Mouse (Mus musculus) kidney, adult 8-10 months (tissue): ENCODE results near the gene Nhsl2.

Source experiments
- DNase-seq, 2 experiments: peaks; one replicate each; pipeline ENCODE4 v3.0.0; 2022

Nhsl2 gene

GRCm38 (mm10) chrX:101986657-101987367 is 137.6 kb downstream of the Nhsl2 start:
- no peak for DNase-seq

DNA sequence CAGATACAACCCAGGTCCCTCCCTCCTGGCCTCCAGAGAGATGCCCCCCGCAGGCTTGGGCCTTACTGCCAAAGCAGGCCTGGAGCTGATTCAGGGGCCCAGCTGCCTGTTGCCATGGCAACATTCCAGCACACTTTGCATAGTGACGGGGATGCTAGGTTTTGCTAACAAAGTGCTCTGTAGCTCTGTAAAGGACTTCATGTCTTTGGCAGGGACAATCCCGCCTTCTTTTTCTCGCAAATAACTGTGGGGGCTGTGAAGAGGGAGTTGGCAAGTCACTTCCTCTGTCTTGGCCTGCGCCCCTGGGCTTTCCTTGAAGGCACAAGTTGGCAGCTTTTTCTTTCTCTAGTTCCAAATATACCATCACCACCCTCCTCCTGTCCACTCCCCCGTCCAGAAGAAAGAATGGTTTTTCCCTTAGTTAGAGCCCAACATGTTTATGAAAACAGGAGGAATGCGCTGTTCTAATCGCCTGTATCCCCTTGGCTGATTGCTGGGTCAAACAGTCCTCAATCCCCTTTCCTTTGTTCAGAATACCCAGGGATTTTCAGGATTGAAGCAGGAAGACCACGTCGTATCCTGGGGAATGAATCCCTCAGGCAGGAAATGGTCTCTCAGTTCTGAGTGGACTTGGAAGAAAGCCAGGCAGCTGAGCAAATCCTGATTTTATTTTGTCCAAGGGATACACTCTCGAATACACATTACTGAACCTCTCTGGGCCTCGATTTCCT is 144.8 kb downstream of the Nhsl2 start:
- no peak for DNase-seq

- no peak for DNase-seq
Observed at GRCm38 (mm10) chrX:101996726-101997125, 147.5 kb downstream of the Nhsl2 start.

DNA sequence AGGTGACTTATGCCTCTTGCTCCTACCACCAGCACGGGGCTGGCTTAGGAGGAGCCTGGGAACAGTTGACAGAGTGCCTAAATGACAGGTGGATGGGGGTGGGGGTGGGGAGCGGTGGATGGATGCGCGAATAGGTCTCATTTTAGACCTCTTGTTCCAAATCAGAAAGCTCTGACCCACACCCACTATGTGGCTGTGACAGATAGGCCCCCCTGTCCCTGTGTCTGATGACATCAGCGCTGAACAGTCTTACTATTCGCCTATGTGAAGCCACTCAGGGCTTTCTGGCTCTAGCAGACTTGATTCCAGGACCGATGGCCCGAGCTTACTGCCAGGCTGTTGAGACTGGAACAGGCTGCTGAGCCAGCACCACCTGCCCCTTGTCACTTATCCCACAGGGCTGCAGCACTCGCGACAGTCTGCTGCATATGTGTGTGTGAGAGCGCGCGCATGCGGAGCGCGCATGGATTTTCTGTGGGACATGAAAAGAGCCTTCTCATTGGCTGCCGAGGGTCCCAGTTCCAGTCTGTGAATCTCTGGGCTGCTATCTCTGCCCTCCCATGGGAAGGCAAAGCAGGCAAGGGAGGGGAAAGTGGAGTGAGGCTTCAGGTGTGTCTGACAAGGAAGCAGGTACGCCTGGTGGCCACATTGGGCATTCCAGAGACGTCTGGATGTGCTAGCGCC is 154.6 kb downstream of the Nhsl2 start:
- DNase-seq: no peak

GRCm38 (mm10) chrX:102004370-102004769 is 155.2 kb downstream of the Nhsl2 start:
- DNase-seq: no peak

GRCm38 (mm10) chrX:102005141-102005641 is 156.0 kb downstream of the Nhsl2 start:
- DNase-seq: peak; percentile 36 to 55

GRCm38 (mm10) chrX:102007935-102008334 is 158.8 kb downstream of the Nhsl2 start:
- no peak for DNase-seq

DNA sequence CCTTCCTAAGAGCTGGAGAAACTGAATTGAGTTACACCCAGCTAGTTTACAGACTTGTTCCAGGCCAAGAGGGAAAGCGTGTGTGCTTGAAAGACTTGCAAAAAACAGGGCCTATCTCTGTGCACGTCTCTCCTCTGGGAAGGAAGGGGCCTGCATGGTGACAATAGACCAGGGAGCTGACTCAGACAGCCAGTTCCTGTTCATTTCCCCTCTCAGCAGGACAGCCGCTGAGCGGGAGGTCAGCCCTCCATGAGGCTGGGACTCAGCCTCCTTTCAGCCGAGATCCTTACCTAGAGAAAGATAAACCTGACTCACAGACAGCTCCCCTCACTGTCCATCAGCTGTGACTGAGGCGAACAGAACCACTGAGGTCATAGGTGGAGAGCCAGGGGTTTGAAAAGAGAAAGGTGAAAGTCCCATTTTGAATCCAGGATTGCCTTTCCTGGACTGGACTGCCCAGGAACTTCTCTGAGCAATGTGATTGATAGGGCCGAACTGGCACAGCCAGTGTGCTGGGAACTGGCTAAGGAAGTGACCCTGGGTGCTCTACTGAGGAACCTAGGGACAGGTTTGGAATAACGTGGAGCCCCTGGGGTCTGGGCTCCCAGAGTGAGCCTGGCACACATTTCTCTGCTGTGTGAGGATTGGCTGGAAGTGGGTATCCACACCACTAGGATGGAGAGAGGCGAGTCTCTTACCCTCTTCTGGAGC is 168.2 kb downstream of the Nhsl2 start:
- DNase-seq: no peak

DNA sequence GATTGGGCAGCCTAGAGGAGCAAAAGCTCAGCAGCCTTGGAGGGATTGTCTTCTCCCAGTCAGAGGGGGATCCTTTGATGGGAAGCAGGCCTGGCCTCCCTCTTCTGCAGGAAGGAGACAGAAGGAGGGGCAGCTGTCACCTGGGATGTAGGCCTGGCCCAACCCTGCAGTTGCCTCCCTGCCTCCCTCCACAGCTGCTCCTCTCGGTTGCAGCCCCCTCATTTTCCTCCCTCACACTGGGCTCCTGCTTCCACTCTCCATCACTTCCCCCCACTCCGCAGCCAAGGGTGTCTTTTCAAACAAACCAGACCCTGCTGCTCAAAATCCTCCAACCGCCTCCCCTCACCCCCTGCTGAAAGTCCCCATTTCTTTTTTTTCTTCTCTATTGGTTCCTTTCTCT is 169.7 kb downstream of the Nhsl2 start:
- no peak for DNase-seq

GRCm38 (mm10) chrX:102019471-102020240 is 170.5 kb downstream of the Nhsl2 start:
- no peak for DNase-seq

- DNase-seq: no peak
Observed at GRCm38 (mm10) chrX:102024976-102025375, 175.8 kb downstream of the Nhsl2 start.

- peak; percentile 26 to 36 for DNase-seq
Observed at GRCm38 (mm10) chrX:102031851-102032250, 182.7 kb downstream of the Nhsl2 start.

DNA sequence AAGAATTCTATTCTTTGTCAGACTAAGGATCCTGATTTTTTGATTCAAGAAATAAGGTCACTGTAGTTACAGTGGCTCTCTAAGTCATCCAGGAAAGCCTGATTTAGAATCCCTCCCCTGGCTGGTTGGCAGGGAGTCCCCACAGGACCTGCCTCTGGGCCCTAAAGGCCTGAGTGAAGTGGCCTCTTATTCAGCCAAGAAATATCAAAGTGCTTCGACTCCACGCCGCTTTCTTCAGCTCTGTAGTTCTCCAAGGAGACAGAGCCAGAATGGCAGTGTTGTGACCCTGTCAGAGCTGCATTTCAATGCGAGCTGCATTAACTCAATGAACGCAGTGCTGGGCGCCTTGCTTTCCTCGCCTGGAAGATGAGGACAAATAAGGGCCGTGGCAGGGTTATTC is 183.2 kb downstream of the Nhsl2 start:
- no peak for DNase-seq

DNA sequence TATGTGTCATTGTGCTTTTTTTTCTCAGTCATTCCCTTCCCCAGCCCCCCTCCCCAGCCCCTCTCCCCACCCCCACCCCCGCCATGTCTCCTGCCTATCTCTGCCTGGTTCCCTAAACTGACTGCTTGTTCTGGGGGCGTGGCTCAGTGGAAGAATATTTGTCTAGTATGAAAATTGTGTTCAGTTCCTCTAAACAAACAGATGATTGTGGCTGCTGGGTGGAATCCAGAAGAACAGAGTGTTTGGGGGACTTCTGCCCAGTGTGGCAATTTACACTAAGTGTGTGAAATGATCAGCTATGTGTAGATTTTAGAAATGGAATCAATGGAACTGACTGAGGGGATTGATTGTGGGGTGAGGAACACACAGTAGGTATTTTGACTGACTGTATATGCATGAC is 184.4 kb downstream of the Nhsl2 start:
- DNase-seq: no peak

DNA sequence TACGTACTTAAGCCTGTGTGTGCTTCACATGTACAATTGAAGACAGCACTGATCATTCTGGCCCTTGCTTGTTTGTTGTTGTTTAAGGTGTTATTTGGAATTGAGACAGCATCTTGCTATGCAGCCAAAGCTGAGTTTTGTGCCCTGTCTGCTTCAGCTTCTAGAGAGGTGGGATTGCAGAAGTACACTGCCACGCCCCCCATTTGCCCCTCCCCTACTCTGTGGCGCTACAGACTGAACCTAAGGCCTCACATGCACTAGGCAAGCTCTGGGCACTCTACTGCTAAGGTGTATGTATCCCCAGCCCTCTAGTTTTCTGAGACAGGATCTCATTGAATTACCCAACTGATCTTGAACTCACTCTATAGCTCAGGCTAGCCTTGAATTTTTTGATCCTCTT is 186.5 kb downstream of the Nhsl2 start:
- DNase-seq: no peak

DNA sequence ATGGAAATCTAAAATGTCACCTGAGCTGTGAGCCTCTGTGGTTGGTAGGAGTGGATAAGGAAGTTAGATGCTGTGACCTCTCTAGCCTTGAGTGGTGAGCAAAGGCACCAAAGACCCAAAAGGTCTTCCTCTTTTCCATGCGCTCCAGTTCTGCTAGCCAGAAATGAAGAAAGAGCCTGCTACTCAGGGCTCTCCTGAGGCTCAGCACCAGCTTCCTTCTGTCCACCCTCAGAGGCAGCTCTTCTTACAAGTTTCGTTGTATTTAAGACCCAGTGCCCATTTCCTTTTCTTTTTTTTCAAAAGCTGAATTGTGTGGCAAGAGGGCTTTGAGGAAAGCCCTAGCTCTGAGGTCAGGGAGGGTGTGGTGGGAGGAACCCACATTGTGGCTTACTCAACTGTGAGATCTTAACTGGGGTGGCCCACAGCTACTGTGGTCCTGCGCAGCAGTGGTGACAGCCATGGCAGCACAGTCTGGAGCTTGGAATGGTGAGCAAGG is 187.7 kb downstream of the Nhsl2 start:
- DNase-seq: no peak

GRCm38 (mm10) chrX:102037506-102037905 is 188.3 kb downstream of the Nhsl2 start:
- peak; percentile 72 to 76 for DNase-seq

DNA sequence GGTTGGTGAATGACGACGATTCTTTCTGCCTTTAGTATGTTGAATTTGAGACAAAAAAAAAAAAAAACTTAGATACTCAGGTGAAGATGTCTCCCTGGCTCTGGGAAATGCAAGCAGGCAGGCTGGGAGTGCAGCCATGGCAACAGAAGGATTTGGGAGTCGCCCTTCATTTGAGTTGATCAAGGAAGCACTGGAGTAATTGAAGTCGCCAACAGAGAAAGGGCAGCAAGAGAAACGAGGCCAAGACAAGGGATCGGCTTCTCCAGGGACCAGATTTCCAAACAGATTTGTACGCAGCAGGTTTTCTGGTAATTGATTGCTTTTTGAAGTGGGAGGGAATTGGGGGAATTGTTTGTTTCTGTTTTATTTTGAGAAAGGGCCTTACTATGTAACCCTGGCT is 192.4 kb downstream of the Nhsl2 start:
- DNase-seq: no peak

DNA sequence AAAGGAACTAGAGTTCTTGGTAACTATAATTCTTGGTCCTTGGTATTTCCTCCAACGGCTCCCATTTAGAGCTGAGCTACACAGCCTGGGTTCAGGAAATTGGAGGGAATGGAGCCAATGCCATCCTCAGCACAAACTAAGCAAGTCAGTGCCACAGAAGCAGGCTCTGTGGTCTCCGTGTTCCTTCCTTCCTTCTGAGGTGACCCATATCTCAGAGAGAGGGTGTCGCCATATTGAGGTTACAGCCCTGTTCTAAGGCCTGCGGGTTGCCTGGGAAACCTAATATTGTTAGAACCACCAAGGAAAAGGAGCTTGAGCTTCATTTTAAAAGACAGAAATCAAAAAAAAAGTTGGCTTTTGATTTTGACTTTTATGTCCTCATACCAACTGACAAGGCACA is 193.2 kb downstream of the Nhsl2 start:
- no peak for DNase-seq

- no peak for DNase-seq
Observed at GRCm38 (mm10) chrX:102050552-102050951, 201.4 kb downstream of the Nhsl2 start.

DNA sequence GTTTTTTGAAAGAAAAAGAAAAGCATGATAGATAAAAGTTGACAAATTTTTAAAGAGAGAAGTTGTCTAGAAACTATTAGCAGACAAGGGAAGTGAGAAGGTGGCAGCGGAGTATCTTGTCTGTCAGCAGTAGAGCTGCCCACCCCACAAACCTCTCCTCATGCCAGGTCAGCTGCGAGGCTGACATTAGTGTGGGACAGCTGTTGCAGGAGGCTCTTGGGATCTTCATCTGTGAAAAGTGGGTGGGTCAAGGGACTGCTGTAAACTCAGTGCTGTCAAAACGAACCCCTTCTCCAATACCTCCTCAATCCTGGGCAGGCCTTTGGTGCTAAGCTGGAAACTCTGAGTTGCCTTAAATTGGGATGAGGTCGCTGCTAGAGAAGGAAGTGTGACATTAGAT is 202.0 kb downstream of the Nhsl2 start:
- no peak for DNase-seq

GRCm38 (mm10) chrX:102053371-102053770 is 204.2 kb downstream of the Nhsl2 start:
- no peak for DNase-seq
